Mouse (Mus musculus) spleen, adult 2 months (tissue): ENCODE results near the gene Vezt. TPM values are rescaled to one million over a fixed set of nuclear protein-coding genes. Genes with fewer than 3 reads are reported as not detected.
A peak's percentile ranks its signal among the peaks of the same experiment; 100 is the strongest.

Experiments
- DNase-seq, 2 experiments: peaks; one replicate each; pipeline versions ENCODE4 v3.0.0 to v3.0.0-alpha.2; 2012 to 2021; ENCODE audit warnings: low spot score in 2 of 2, low read depth in 1 of 2
- H3K27ac ChIP-seq: fragments of 200-500 bp; 2 replicates; pipeline ENCODE4 v1.5.1; 2012; ENCODE audit warnings: low read length, inconsistent platforms; ENCODE audit not compliant: insufficient read depth
- H3K27me3 ChIP-seq: fragments of 200-500 bp; 2 replicates; pipeline ENCODE4 v1.6.1; 2012; ENCODE audit warnings: mild to moderate bottlenecking, moderate library complexity, low read length, inconsistent platforms; ENCODE audit not compliant: control insufficient read depth, insufficient read depth
- H3K36me3 ChIP-seq: fragments of 200-500 bp; 2 replicates; pipeline ENCODE4 v1.6.1; 2012; ENCODE audit warnings: mild to moderate bottlenecking, low read length, inconsistent platforms; ENCODE audit not compliant: control insufficient read depth, insufficient read depth
- H3K4me1 ChIP-seq: fragments of 200-500 bp; 2 replicates; pipeline ENCODE4 v1.6.1; 2011; ENCODE audit warnings: inconsistent platforms; ENCODE audit not compliant: control insufficient read depth, insufficient read depth, insufficient read length
- H3K4me3 ChIP-seq: fragments of 200-500 bp; 2 replicates; pipeline ENCODE4 v1.5.1; 2011; ENCODE audit warnings: mild to moderate bottlenecking, inconsistent platforms; ENCODE audit not compliant: insufficient read depth, insufficient read length; ENCODE audit errors: extremely low read depth
- CTCF ChIP-seq: fragments of 200-500 bp; IDR thresholded peaks from 2 replicates; pipeline ENCODE4 v1.5.1; 2011; ENCODE audit warnings: mild to moderate bottlenecking, inconsistent platforms; ENCODE audit not compliant: insufficient read depth, insufficient read length, insufficient replicate concordance; ENCODE audit errors: extremely low read depth
- POLR2A ChIP-seq: fragments of 200-500 bp; IDR thresholded peaks from 2 replicates; pipeline ENCODE4 v1.6.1; 2011; ENCODE audit warnings: low read depth, low read length, inconsistent platforms
- WGBS: fragments of 180-500 bp; shearing (Covaris S2); methylation state at CpG from one replicate; pipeline ENCODE4 v1.1.7; 2018; 5-methylcytosine and 5-hydroxymethylcytosine counted together
- polyA plus RNA-seq: library from polyadenylated mRNA; depleted of rRNA; stranded (reverse); fragments of >200 nt; gene quantifications from 2 replicates; pipeline ENCODE4 v1.2.3, GENCODE M21; 2012; rRNA removed

The Vezt gene
- polyA plus RNA-seq, 1 experiment: 4.8 TPM

GRCm38 (mm10) chr10:93892551-93892950 is 143.1 kb downstream of the Vezt start:
- H3K36me3 ChIP-seq: no peaks in the 10 kb centered on the region
- H3K27me3 ChIP-seq: no peaks in the 10 kb centered on the region
- H3K4me1 ChIP-seq: 0 out of 2 replicates have a peak, but pooled peaks cover 3% of the 10 kb centered on the region
- DNase-seq: no peak
- 86% methylated on average over 4 of the region's 4 CpGs for WGBS
- H3K27ac ChIP-seq: no peak overlapping the region
- TF ChIP-seq CTCF (no peak), POLR2A (no peak)
- H3K4me3 ChIP-seq: no peak overlapping the region

- Histone ChIP-seq H3K36me3 (peaks cover 3% of the 10 kb centered on the region; the same call in 1 of the 2 replicates), H3K4me1 (0 out of 2 replicates have a peak, but pooled peaks cover 3% of the 10 kb centered on the region), H3K27me3 (no peaks in the 10 kb centered on the region), H3K27ac (no peak overlapping the region), H3K4me3 (no peak overlapping the region)
- 82% methylated on average over 1 of the region's 1 CpGs for WGBS
- DNase-seq: no peak
- TF ChIP-seq CTCF (no peak), POLR2A (no peak)
Measured at GRCm38 (mm10) chr10:93891031-93891430, 144.6 kb downstream of the Vezt start.

- WGBS: 78% methylated on average over 4 of the region's 4 CpGs
- Histone ChIP-seq H3K4me1 (0 out of 2 replicates have a peak, but pooled peaks cover 3% of the 10 kb centered on the region), H3K36me3 (peaks cover 7% of the 10 kb centered on the region; the same call in 1 of the 2 replicates), H3K27ac (no peak overlapping the region), H3K4me3 (no peak overlapping the region), H3K27me3 (no peaks in the 10 kb centered on the region)
- no peak for TF ChIP-seq CTCF
- TF ChIP-seq POLR2A: no peak
- DNase-seq: no peak
Measured at GRCm38 (mm10) chr10:93890565-93890964, 145.1 kb downstream of the Vezt start.

GRCm38 (mm10) chr10:93889976-93890375 is 145.6 kb downstream of the Vezt start:
- WGBS: 10% methylated on average over 22 of the region's 22 CpGs
- Histone ChIP-seq H3K36me3 (peaks cover 11% of the 10 kb centered on the region), H3K27me3 (no peaks in the 10 kb centered on the region), H3K4me1 (0 out of 2 replicates have a peak, but pooled peaks cover 3% of the 10 kb centered on the region), H3K27ac (peak overlapping the region; percentile 7; the same call in 1 of the 2 replicates), H3K4me3 (peak overlapping the region; percentile 89)
- TF ChIP-seq CTCF (no peak), POLR2A (no peak)
- peak in 1 of 2 experiments; percentile 6 for DNase-seq

- H3K27ac ChIP-seq: peak overlapping the region; percentile 79
- peaks cover 13% of the 10 kb centered on the region for H3K36me3 ChIP-seq
- DNase-seq: peak; percentile 47 to 85
- H3K4me3 ChIP-seq: peak overlapping the region; percentile 89
- under 1% methylated on average over 29 of the region's 30 CpGs for WGBS
- 0 out of 2 replicates have a peak, but pooled peaks cover 3% of the 10 kb centered on the region for H3K4me1 ChIP-seq
- H3K27me3 ChIP-seq: no peaks in the 10 kb centered on the region
- TF ChIP-seq POLR2A (peak; percentile 64), CTCF (no peak)
Measured at GRCm38 (mm10) chr10:93889579-93889950, 146.1 kb downstream of the Vezt start.

Other genes with a start within 250 kb of the Vezt start
- gene Usp44, start 204.3 kb downstream of the Vezt start, polyA plus RNA-seq: 0.08 TPM in 1 of 2 replicates, not detected in the other
- gene Metap2, start 138.7 kb downstream of the Vezt start, polyA plus RNA-seq: 28.2 and 37.8 TPM in 2 replicates
- gene Fgd6, start 184 bp upstream of the Vezt start, polyA plus RNA-seq: 2.1 and 2.8 TPM in 2 replicates
- gene Nr2c1, start 112.2 kb upstream of the Vezt start, polyA plus RNA-seq: 1.5 TPM in 2 replicates
- 17.3 and 17.4 TPM in 2 replicates for gene Ndufa12, start 162.9 kb upstream of the Vezt start, polyA plus RNA-seq